Mouse (Mus musculus): ENCODE measurements around the gene Kcnmb3. TPM values are rescaled to one million over a fixed set of nuclear protein-coding genes. Genes with fewer than 3 reads are reported as not detected.

The Kcnmb3 gene
- polyA plus RNA-seq, 1 experiment from 2014 or later = 0.11 TPM

DNA sequence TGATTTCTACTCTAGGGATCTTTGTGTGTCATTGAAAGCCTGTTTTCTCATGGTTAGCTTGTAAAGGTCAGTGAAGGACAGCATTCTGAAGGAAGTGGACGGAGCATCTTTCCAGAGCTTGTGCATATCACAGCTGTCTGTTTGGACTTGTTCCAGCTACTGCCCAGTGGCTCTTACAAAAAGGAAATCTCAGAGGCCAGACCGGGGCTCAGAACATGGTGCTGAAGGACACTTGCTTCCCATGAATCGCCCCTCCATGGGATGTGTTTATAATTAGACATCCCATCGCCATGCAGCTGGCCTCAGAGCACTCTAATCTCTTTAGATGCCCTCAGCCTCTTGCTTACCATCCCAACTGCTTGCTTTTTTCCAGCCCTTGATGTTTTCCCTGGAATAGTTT is 63.1 kb downstream of the Kcnmb3 start:
- H3K27ac ChIP-seq (ENCODE audit: low read length) = peak overlapping the region; percentile 83
- WGBS = 17% methylated on average over 4 of the region's 4 CpGs

DNA sequence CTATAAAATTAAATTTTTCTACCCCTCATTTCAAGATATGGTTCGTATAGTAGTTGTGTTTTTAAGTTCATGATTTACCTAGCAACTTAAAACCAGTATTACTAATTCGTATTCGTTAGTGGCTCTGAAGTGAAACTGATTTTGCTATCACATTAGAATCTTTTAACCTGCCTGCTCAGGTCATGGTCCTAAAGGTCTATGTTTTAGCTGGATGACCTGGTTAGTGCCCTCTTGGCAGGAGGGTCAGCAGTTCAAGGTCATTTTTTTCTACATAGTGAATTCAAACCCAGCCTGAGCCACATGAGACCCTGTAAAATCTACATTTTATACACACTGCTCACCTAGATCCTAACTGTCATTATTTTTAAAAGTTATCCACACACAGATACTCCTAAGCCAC is 63.7 kb downstream of the Kcnmb3 start:
- H3K4me3 ChIP-seq (ENCODE audit: low read length) = no peak overlapping the region
- 93% methylated on average over 3 of the region's 3 CpGs for WGBS
- H3K4me2 ChIP-seq (ENCODE audit: low read depth, low read length) = no peak overlapping the region
- no peaks in the 10 kb centered on the region for H3K36me3 ChIP-seq (ENCODE audit: control insufficient read depth, insufficient read depth)
- peaks cover 20% of the 10 kb centered on the region for H3K4me1 ChIP-seq (ENCODE audit: control insufficient read depth, insufficient read depth, low read length)
- ATAC-seq (replicated peaks; ENCODE audit: extremely low read depth, insufficient read depth, low FRiP score) = no peak
- H3K9me3 ChIP-seq (replicated peaks; ENCODE audit: control insufficient read depth, low read length) = no peaks in the 10 kb centered on the region; the same call in 1 of the 2 replicates
- no peak overlapping the region for H3K9ac ChIP-seq (ENCODE audit: low read length)
- H3K27ac ChIP-seq (ENCODE audit: low read length) = peak overlapping the region; percentile 70
- no peaks in the 10 kb centered on the region for H3K27me3 ChIP-seq (ENCODE audit: control insufficient read depth, insufficient read depth, low read length)

More for the DNA sequence above, 63.1 kb downstream of the Kcnmb3 start:
- peak; percentile 63 for ATAC-seq (replicated peaks; ENCODE audit: extremely low read depth, insufficient read depth, low FRiP score)
- Histone ChIP-seq H3K9me3 (replicated peaks; ENCODE audit: control insufficient read depth, low read length) (no peaks in the 10 kb centered on the region; the same call in 1 of the 2 replicates), H3K36me3 (ENCODE audit: control insufficient read depth, insufficient read depth) (no peaks in the 10 kb centered on the region), H3K9ac (ENCODE audit: low read length) (no peak overlapping the region), H3K4me2 (ENCODE audit: low read depth, low read length) (no peak overlapping the region; the same call in 1 of the 2 replicates), H3K27me3 (ENCODE audit: control insufficient read depth, insufficient read depth, low read length) (no peaks in the 10 kb centered on the region), H3K4me3 (ENCODE audit: low read length) (no peak overlapping the region), H3K4me1 (ENCODE audit: control insufficient read depth, insufficient read depth, low read length) (peaks cover 20% of the 10 kb centered on the region)

DNA sequence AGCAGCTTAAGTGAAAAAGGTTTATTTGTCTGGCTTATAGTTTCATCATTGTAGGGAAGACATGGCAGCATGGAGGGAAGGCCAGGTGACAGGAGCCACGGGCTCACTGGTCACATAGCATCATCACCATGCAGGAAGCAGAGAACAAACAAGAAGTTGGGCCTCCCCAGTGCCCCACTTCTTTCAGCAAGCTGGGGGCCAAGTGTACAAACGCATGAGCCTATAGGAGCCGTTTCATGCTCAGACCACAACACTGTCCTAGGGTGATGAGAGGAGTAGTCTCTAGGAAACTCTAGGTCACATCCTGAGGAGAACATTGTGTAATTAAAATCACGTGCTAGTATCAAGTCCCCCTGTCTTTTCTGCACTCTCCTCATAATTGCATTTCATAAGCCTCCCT is 64.3 kb downstream of the Kcnmb3 start:
- Histone ChIP-seq H3K9me3 (replicated peaks; ENCODE audit: control insufficient read depth, low read length) (no peaks in the 10 kb centered on the region; the same call in 1 of the 2 replicates), H3K4me3 (ENCODE audit: low read length) (no peak overlapping the region), H3K4me1 (ENCODE audit: control insufficient read depth, insufficient read depth, low read length) (peaks cover 20% of the 10 kb centered on the region), H3K27ac (ENCODE audit: low read length) (peak overlapping the region; percentile 48; the same call in 1 of the 2 replicates), H3K9ac (ENCODE audit: low read length) (no peak overlapping the region), H3K27me3 (ENCODE audit: control insufficient read depth, insufficient read depth, low read length) (no peaks in the 10 kb centered on the region), H3K36me3 (ENCODE audit: control insufficient read depth, insufficient read depth) (no peaks in the 10 kb centered on the region), H3K4me2 (ENCODE audit: low read depth, low read length) (no peak overlapping the region)
- ATAC-seq (replicated peaks; ENCODE audit: extremely low read depth, insufficient read depth, low FRiP score) = no peak
- 62% methylated on average over 4 of the region's 4 CpGs for WGBS

Other genes starting within 250 kb of the Kcnmb3 start
- 3.0 and 3.6 TPM in 2 replicates for gene Zmat3, start 126.2 kb downstream of the Kcnmb3 start, polyA plus RNA-seq (2015; fragmentation: Nextera tagmentation; extraction: Ambion mirVana)
- gene Pik3ca, start 94.6 kb downstream of the Kcnmb3 start, polyA plus RNA-seq (2015; fragmentation: Nextera tagmentation; extraction: Ambion mirVana) = 6.6 and 7.8 TPM in 2 replicates
- 26.7 and 31.1 TPM in 2 replicates for gene Zfp639, start 18.0 kb upstream of the Kcnmb3 start, polyA plus RNA-seq (2015; fragmentation: Nextera tagmentation; extraction: Ambion mirVana)
- gene Mfn1, start 37.2 kb upstream of the Kcnmb3 start, polyA plus RNA-seq (2015; fragmentation: Nextera tagmentation; extraction: Ambion mirVana) = 90.8 and 92.9 TPM in 2 replicates
- gene Gnb4, start 124.4 kb upstream of the Kcnmb3 start, polyA plus RNA-seq (2015; fragmentation: Nextera tagmentation; extraction: Ambion mirVana) = 56.3 and 61.0 TPM in 2 replicates
- 91.7 and 96.9 TPM in 2 replicates for gene Actl6a, start 214.1 kb upstream of the Kcnmb3 start, polyA plus RNA-seq (2015; fragmentation: Nextera tagmentation; extraction: Ambion mirVana)
- 621 and 623 TPM in 2 replicates for gene Ndufb5, start 244.8 kb upstream of the Kcnmb3 start, polyA plus RNA-seq (2015; fragmentation: Nextera tagmentation; extraction: Ambion mirVana)
- 34.0 and 35.0 TPM in 2 replicates for gene Mrpl47, start 245.4 kb upstream of the Kcnmb3 start, polyA plus RNA-seq (2015; fragmentation: Nextera tagmentation; extraction: Ambion mirVana)